Mouse (Mus musculus) CD4-positive helper T cell, adult 2 months (primary cell): ENCODE results near the gene D7Ertd443e.
A peak's percentile ranks its signal among the peaks of the same experiment; 100 is the strongest.

ENCODE experiments used
- DNase-seq: peaks from one replicate; pipeline ENCODE4 v3.0.0-alpha.2; 2012; ENCODE audit warnings: low read depth, missing footprints, low spot score

The D7Ertd443e gene

DNA sequence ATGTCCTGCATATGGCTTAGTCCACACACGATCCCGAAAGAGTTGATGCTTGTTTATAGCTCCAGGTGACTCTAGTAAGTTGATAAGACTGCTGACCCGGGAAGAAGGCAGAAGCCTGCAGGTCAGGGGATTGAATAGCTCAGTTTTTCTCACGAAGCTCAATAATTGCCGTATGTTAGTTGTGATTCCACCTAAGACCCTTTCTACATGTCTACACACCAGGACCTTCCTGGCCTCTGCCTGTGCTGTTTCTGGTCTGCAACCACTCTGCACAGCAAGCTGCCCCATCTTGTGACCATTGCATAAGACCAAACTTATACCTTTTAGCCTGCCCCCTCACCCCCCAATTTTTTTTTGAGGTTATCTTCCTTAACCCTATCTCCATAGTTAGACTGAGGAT is 96.3 kb downstream of the D7Ertd443e start:
- DNase-seq, result no peak

DNA sequence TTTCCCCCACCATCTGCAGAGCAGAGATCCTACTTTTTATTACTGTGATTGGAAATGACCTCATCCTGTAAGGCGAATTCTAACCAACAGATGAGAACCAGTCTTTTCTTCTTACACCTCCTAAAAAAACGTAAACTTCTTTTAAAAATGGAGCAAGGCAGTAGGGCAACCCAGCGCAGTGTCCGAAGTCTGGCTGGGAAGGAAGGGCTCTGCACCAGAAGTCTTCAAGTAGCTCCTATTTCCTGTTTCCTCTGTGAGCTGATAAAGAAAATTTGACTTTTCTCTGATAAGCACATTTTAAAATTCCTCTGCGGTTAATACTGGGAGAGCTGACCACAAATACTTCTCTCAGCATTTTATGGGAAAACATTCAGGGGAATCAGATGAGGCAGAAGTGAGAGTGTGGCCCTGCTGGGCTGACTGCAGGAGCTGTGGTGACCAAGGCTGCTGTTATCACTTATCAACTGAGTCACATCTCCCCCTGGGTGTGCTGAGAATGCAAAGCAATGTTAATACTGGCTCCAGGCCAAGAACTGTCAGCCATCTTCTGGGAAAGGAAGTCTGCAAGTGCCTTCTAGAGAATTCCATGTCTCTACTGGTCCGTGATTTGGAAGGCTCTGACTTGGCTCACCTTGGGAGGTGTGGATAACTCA is 97.8 kb downstream of the D7Ertd443e start:
- no peak for DNase-seq

DNA sequence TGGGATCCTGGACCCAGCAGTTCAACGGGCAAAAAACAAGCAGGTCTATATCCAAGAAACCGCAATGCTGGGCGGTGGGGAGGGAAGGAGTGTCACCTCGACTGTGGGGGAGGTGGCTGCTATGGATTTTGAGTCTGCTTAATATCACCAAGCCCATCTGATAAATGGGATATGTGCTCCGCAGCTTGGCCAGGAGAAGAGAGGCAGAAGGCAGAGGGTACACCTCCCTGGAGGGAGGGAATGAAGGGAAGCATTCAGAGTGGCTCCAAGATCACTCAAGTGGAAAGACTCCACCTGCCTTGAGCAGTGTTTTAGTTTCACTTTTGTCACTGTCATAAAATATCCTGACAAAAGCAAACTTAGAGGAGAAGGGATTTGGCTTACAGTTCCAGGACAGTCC is 112.5 kb downstream of the D7Ertd443e start:
- DNase-seq, result no peak

DNA sequence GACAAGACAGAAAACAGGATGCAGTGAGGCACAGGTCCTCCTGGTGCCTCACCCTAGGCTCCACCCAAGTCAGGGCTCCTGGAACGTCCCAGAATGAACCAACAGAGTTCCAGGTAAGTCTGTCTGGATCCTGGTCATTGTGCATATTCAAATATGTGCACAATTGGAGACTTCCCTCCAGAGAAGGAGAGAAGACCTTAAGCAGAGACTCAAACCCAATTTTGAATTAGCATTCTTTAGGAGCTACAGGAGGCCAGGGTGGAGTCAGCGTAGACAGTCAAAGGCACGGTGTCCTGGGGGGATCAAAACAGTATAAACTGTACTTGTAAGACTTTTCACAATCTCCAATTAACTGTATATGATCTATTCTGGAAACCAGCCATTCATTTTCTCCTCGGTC is 113.0 kb downstream of the D7Ertd443e start:
- no peak for DNase-seq

DNA sequence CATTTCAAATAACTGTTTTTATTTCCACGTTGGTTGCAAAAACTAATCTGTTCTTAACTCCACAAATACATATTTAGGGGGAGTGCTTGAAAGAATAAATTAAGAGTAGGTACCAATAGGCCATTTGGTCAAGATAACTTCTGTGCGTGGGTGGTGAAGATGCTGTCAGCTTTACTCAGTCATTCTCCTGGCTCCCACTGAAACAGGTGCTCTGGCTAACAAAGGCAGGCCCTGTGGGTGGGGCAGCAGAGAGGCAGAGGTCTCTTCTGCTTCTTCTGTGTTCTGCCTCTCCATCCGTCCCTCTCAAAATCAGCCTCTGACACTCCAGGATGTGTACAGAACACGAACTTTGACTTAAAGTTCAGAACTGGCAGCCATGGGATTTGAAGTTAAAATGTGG is 119.7 kb downstream of the D7Ertd443e start:
- no peak for DNase-seq

DNA sequence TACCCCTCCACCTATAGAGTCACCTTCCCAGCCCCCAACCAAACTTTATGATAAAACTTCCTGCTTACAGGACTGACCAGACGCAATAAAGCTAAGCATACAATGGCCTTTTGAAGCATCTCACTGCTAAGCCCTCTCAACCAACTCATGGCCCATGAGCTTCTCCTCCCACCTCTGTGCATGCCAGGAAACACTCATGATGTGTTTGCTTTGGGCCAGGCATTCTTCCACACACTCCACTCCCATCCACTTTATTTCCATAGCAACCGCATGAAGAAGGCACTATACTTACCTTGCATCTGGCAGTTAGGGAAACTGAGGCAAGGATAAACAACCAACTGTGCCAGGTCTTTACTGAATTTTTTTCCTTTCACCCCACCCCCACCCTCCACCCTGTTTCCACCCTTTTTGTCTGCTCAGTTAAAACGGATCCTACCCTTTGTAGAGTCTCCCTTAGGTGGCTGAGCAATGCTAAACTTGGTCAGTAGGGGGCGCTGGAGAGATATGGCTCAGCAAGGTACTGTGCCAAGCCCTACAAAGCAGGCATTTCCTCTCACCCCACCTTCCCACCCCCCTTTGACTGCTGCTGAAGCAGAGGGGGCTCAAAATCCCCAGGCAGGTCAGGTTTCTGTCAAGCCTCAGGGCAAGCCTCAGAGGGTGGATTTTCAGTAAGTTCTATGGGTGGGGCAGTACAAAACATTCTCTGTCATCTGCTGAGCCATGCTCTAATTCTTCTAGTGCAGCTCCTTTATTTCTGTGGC is 122.1 kb downstream of the D7Ertd443e start:
- peak; percentile 3 for DNase-seq

DNA sequence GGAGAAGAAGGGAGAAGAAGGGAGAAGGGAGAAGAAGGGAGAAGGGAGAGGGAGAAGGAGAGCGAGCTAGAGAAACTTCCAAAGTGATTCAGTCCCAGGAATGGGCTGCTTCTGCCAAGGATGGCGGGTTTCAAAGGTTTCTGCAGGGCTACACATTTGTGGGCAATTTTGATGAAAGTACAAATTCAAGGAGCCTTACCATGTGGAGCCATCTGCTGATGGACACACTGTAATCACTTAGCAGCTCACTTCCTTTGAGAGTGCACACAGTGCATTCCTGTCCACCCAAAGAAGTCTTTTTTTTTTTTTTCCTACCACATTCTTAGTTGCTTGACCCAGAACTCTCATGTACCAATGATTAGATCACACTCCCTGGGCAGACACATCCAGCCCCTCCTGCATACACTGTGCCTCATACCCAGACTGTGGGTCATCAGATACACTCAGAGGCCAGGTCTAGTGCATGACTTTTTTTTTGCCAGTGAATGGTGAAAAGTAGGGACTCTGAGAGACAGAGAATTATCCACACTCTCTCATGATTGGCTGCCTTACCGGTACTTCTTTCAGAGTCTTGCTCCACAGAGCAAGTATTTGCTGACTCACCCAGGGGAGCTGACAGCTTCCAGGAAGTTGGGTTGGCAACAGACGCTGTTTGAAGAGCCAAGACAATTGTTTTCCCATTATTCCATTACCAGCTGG is 124.3 kb downstream of the D7Ertd443e start:
- DNase-seq, result no peak

DNA sequence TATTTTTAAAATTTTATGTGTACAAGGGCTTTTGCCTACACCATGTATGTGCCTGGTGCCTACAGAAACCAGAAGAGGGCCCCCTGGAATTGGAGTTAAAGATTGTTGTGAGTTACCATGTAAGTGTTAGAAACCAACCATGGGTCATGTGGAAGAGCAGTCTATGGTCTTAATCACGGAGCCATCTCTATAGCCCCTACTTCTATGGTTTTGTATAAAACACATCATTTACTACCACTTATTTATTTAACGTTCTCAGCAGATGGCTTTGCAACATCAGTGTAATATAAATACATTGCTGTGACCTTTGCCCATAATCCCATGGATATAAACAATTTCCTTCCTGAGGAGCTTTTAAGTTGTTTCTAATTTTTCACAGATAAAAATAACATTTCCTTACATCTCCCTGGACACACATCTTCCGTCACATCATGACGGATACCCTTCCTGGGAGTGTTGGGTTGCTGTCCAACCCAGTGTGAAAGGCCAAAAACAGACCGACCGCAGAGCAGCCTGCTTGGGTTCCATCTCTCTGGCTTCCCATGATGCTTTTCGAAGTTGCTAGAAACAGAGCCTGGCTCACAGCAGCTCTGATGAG is 135.1 kb downstream of the D7Ertd443e start:
- no peak for DNase-seq

DNA sequence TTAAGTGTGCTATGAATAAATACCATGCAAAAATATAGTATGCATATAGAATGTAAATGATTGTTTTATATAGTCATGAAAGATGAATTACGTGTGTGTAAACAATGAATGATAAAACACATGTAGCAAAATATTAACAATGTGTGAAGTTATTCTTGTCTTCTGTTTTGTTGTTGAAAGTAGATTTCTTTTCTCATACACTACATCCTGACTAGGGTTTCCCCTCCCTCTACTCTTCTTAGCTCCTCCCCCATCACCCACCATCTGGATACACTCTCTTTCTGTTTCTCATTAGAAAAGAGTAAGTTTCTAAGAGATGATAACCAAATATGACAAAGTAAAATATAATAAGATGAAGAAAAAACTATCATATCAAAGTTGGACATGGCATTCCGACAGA is 137.4 kb downstream of the D7Ertd443e start:
- no peak for DNase-seq

DNA sequence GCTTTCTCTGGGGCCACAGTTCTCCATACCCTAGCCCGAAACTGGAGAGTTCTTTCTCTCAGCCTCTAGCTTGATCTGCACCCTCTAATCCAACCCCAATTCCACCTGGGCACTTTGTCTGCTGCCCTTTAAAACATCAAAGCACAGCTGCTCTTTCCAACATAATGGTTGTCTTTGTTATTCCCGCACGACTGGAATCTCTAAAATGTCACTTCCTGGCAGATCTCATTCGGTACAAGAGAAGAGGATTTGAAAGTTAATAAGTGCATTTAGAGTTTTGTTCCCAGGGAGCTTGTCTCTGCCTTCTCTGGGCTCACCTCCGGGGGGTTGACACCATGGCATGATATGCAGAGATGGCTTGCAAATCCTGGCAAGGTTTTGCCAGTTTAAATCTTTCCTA is 138.8 kb downstream of the D7Ertd443e start:
- no peak for DNase-seq

DNA sequence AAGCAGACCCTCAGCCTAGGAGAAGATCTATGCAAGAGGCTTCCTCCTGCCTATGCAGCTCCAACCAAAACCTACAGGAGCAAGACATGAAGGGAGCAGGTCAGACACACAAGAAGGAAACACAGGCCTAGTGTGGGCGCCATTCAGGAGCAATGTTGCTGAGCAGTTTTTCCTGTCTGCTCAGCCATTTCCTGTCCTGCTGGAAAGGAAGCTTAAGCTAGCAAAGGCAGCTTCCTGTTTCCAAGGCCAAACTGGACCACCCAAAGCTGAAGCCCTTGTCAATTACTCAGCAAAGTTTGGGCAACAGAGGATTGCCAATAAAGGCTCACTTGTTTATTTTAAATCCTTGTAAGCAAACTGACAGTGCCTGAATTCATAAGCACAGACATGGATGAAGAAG is 142.7 kb downstream of the D7Ertd443e start:
- DNase-seq, result no peak

DNA sequence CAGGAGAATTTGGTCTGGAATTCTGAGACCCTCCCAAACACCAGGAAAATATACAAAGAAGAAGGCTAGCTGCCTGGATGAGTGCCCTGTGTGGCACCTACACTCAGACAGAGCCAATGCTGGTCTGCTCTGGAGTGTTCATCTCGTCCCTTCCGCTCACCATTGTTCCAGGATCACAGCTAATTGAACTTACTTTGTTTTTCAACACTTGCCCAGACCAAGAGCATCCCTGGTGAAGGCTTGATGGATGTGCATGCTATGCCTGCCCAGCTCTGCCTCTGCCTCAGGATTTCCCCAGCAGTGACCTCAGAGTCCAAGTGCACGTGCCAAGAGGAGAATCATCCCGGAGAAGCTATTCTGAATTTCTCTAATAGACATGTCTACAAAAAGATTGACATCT is 144.2 kb downstream of the D7Ertd443e start:
- no peak for DNase-seq

DNA sequence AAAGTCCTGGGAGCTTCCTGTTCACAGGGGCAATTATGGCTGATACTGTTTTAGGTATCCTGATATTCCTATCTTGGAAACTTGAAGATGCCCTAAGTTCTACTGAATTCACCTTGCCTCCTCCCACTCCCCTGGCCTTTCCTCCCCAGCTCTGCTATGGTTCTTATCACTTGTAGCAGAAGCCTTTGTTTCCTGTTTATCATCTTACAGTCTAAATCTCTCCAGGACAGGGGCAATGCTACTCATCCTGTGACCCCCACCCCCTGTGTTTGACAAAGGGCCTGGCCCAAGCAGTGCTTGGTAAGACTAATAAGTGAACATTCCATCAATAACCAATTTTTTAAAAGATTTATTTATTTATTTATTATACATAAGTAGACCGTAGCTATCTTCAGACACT is 144.9 kb downstream of the D7Ertd443e start:
- no peak for DNase-seq

DNA sequence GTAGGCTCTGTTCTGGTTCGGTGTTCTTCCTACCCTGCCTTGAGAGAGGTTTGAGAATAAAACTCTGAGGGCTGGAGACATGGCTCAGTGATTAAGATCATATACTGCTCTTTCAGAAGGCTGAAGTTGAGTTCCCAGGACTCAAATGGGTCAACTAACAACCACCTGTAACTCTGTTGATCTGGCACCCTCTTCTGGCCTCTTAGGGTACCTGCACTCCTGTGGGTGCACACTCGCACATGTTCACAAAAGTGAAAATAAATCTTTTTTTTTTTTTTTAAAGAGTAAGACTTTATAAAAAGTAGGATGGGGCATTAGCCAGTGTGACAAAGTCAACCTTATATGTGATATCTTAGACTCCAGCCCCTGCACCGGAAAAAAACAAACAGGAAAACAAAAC is 146.6 kb downstream of the D7Ertd443e start:
- no peak for DNase-seq

DNA sequence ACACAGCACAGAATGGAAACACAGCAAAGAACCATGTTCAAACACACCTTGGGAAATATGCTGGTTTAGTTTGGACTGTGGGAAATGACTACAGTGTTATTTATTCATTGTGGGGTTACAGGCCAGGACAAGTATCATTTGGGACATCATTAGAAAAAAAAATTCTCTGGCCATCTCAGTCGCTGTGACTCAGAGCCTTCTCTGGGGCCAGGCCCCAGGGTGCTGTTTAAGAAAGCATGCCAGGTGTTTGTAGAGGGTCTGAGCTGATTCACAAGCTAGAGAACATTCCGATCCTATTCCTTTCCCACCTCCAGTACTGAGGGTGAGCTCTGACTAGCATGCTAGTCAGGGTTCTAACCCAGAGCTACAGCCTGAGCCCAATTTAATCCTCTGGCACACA is 148.1 kb downstream of the D7Ertd443e start:
- DNase-seq, result no peak

DNA sequence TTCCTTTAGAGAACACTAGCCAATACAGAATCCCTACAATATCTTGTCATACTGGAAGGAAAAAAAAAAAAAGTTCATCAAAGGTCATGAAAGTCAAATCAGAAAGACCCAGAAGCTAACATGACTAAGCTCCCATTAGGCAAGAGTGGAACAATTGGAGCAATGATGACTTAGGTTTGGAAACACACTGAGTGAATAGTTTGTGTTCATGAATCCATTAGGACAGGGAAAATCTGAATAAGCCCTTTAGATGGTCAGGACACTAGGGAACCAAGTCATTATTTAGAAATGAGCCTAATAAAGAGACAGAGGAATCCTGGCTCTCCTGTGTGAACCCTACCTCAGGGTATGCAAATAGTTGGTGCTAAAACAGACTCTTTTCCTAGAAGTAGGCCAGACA is 148.7 kb downstream of the D7Ertd443e start:
- DNase-seq, result no peak

DNA sequence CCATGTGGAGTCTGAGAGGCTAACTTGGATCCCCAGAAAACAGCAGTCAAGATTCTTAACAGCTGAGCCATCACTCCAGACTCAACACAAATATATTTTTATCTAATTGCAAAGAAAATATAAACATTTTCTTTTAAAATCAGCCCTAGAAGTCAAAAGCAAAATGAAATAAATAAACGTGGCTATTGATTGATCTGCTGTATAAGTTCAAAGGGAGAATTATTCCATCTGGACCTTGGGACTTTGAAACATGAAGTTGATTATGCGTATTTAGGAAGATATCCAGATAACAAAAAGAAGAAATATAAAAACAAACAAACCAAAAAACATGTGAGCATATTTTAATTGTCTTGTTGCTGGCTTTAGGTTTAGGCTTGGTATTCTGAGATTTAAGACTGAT is 149.9 kb downstream of the D7Ertd443e start:
- no peak for DNase-seq

DNA sequence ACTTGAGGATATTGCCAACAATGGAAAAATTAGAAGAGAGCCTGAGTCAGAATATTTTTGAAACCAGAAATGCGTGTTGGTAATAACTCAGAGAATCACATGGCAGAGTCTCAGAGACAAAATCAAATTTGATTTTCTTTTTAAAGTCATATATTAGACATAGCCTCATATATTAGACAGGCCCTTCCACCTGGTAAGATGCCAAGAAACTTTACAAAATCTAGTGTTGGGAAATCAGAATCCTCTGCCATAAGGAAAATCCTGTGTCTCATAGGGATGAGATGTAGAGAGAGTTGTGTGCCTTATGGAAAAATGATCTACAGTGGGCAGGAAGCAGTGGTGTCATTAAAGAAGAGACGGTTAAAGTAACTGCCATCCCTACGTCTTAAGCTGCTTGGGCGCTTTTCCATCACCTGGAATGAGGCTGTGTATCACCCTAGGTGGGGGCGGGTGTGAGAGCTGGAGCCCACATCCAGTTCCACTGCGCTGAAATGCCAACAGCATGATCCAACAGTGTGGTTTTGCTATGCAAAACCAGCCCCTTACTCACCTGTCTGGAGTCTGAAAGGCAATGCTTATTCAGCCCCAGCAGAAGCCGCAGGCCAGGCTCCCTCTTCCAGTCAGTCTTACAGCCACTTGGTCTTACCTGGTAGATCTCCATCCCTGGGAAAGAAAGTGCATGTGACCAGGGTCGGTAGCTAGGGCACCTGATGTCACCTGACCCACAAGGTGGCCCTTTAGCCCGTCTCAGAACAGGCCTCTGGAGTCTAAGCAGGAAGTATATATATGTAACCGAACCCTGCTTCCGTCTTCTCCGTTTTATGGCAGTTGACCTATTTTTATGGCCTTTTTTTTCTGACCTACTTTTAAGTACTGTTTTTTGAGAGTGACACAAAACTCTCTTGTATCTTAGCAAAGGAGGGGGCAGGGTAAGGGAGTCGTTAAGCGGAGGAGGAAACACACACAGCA is 153.8 kb downstream of the D7Ertd443e start, which contains the start of gene Adam12:
Gene Adam12 (minus strand): TSS at position 769 of the 969 bp plus-strand sequence.
- DNase-seq, result peak; percentile 10

DNA sequence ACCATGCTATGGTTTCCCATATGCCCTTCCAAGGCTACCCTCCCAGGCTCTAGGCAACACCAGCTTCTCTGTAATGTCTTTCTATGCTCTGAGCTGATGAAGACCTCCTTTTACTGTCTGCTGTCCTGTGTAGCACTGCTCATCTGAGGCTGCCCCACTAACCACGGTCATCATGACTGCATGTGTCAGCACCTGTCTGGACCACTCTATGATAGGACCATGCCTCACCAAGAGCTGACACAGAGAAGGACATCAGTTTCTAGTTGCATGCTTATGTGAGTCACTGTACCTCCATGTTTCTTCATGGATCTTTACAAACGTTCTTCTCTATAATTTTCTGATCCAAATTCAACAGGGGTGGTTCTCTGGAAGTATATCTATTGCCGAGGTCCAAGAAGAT is 154.8 kb downstream of the D7Ertd443e start:
- no peak for DNase-seq

DNA sequence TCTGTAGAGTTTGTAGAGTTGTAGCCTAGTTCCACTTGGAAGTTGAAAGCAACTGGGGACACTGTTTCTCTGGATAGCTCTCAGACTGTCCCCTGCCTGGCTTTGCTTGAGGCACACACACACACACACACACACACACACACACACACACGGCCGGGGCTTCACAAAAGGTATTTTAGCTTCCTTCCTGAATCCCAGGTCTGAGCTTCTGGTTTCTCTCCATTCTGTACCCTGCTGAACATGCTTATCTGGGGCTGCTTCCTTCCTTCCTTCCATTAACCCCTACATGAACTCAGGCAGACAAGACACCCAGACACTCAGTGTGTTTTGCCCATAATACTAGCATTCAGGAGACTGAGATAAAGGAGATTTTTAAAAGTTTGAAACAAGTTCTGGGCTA is 155.6 kb downstream of the D7Ertd443e start:
- no peak for DNase-seq

DNA sequence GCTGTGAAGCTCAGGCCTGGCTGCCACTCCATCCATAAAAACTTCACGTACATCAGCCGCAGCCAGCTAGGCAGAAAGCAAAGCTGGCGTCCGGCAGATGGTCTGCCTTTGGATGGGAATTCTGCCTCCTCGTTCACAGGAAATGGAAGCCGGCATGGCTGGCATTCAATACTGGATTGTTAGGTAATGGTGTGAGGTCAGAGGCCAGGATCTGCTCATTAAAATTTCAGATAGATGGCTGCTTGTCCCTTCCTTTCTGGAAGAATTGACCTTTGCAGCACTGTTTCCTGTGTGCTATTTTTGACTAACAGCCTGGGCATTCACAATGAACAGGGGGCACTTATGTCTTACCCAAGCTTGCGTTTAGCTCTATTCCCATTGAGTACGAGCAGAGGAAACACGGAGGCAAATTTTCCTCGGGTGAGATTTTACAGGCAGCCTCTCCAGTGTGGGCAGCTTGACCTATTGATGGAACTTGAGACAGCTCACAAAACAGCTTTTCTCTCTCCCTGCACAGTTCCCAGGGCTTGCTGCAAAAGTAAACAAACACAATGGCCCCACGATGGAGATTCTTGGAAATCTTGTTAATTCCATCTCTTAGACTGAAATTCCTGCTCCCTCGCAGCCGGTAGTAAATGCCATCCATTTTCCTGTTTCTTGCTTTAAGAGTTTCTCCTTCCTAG is 157.5 kb downstream of the D7Ertd443e start:
- DNase-seq, result no peak
